Mouse (Mus musculus) skeletal muscle tissue, adult 2 months (tissue): ENCODE results near the gene Gpr37l1.

Experiments
- DNase-seq: peaks from one replicate; pipeline ENCODE4 v3.0.0-alpha.2; 2012; ENCODE audit warnings: low read depth, low spot score

Gene Gpr37l1

GRCm38 (mm10) chr1:135148476-135148875 is 19.0 kb downstream of the Gpr37l1 start:
- no peak for DNase-seq

GRCm38 (mm10) chr1:135147702-135148058 is 19.8 kb downstream of the Gpr37l1 start:
- no peak for DNase-seq

- DNase-seq = peak; percentile 84
These were observed 20.4 kb downstream of the Gpr37l1 start for GRCm38 (mm10) chr1:135146946-135147701.

- peak; percentile 60 for DNase-seq
These were observed 21.2 kb downstream of the Gpr37l1 start, which contains the start of gene Arl8a for GRCm38 (mm10) chr1:135146077-135146945. Gene Arl8a, plus strand, starts transcription at chr1:135146824.

- no peak for DNase-seq
These were observed 23.5 kb downstream of the Gpr37l1 start for GRCm38 (mm10) chr1:135143940-135144339.

GRCm38 (mm10) chr1:135142452-135142851 is 25.0 kb downstream of the Gpr37l1 start:
- DNase-seq = no peak

- no peak for DNase-seq
These were observed 27.6 kb downstream of the Gpr37l1 start for GRCm38 (mm10) chr1:135139906-135140305.

GRCm38 (mm10) chr1:135136500-135136899 is 31.0 kb downstream of the Gpr37l1 start:
- DNase-seq = peak; percentile 72

- DNase-seq = no peak
These were observed 32.2 kb downstream of the Gpr37l1 start for GRCm38 (mm10) chr1:135135111-135135787.

GRCm38 (mm10) chr1:135133678-135134435 is 33.6 kb downstream of the Gpr37l1 start:
- DNase-seq = no peak

- DNase-seq = no peak
These were observed 34.5 kb downstream of the Gpr37l1 start for GRCm38 (mm10) chr1:135132893-135133369.

GRCm38 (mm10) chr1:135132473-135132872 is 35.0 kb downstream of the Gpr37l1 start, which contains the start of gene Ptpn7:
Gene Ptpn7, plus strand, starts transcription at chr1:135132700.
- peak; percentile 51 for DNase-seq

GRCm38 (mm10) chr1:135131560-135131959 is 35.9 kb downstream of the Gpr37l1 start:
- DNase-seq = no peak

- DNase-seq = no peak
These were observed 36.4 kb downstream of the Gpr37l1 start for GRCm38 (mm10) chr1:135131034-135131433.

- DNase-seq = no peak
These were observed 37.0 kb downstream of the Gpr37l1 start for GRCm38 (mm10) chr1:135130376-135131018.

- no peak for DNase-seq
These were observed 37.8 kb downstream of the Gpr37l1 start for GRCm38 (mm10) chr1:135129543-135130183.

- DNase-seq = no peak
These were observed 38.5 kb downstream of the Gpr37l1 start for GRCm38 (mm10) chr1:135128986-135129385.

GRCm38 (mm10) chr1:135128011-135128441 is 39.5 kb downstream of the Gpr37l1 start:
- DNase-seq = no peak

- DNase-seq = no peak
These were observed 40.9 kb downstream of the Gpr37l1 start for GRCm38 (mm10) chr1:135126443-135127027.

GRCm38 (mm10) chr1:135125990-135126389 is 41.5 kb downstream of the Gpr37l1 start:
- no peak for DNase-seq
